Mouse (Mus musculus) CD4-positive, CD25-positive, alpha-beta regulatory T cell (primary cell): ENCODE results near the gene Naip2. TPM values are rescaled to one million over a fixed set of nuclear protein-coding genes. Genes with fewer than 3 reads are reported as not detected.

Experiments used
- polyA plus RNA-seq: library from polyadenylated mRNA; unstranded; fragments of 100-300 nt; shearing (Covaris generic); gene quantifications from one replicate; pipeline ENCODE4 v1.2.1, GENCODE M21; 2017

Naip2 gene
- polyA plus RNA-seq = 4.2 TPM

DNA sequence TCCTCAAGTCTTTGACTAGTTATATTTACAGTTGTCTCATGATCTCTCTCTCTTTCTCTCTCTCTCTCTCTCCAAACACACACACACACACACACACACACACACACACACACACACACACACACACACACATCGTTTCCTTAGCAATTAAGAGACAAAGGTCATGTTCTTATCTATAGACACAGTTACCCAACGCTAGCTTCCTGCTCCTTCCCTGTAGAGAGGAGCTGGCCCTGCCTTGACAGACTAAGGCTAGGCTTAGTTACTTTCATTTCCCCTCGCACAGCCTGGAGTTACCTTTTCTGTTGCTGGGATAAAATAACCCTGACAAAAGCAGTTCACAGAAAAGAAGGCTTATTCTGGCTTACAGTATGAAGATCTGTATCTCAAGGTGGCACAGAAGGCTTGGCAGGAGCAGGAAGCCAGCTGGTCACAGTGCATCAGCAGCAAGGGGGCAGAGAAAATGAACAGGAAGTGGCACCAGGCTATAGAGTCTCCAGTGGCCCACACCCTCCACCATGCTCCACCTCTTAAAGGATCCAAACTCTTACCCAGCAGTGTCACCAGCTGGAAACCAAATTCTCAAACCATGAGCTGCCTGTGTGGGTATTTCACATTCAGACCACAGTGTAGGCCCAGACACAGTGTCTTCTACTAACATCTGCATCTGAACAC is at the start of gene Naip2:
Naip2 (minus strand) TSS at position 434 of the 675 bp plus-strand sequence.

GRCm38 (mm10) chr13:100246223-100246622 is 44.3 kb upstream of the Naip2 start, which contains the start of gene Naip5:
Gene Naip5, minus strand, starts transcription at chr13:100246323.

GRCm38 (mm10) chr13:100124423-100125257 is 77.3 kb downstream of the Naip2 start, which contains the start of gene Smn1:
Gene Smn1, plus strand, starts transcription at chr13:100124852.

GRCm38 (mm10) chr13:100107652-100108472 is 94.0 kb downstream of the Naip2 start, which contains the start of gene Serf1:
Gene Serf1, plus strand, starts transcription at chr13:100108012.

GRCm38 (mm10) chr13:100103748-100104254 is 98.1 kb downstream of the Naip2 start, which contains the start of gene Bdp1:
Gene Bdp1, minus strand, starts transcription at chr13:100104070.

Other genes with a start within 250 kb of the Naip2 start
- 11.3 TPM for gene Mccc2, start 186.5 kb downstream of the Naip2 start, polyA plus RNA-seq
- gene Bdp1, start 98.0 kb downstream of the Naip2 start, polyA plus RNA-seq = 69.3 TPM
- 6.5 TPM for gene Serf1, start 94.1 kb downstream of the Naip2 start, polyA plus RNA-seq
- 41.2 TPM for gene Smn1, start 77.2 kb downstream of the Naip2 start, polyA plus RNA-seq
- gene Naip5, start 44.2 kb upstream of the Naip2 start, polyA plus RNA-seq = 4.7 TPM
- 2.1 TPM for gene Naip6, start 115.6 kb upstream of the Naip2 start, polyA plus RNA-seq